Mouse (Mus musculus) MEL-GATA-1-ER (cell line): ENCODE results near the gene Ak1.

Experiments used
- DNase-seq: peaks from one replicate; pipeline ENCODE4 v3.0.0-alpha.2; 2012; ENCODE audit warnings: low read depth; ENCODE audit errors: extremely low read depth

Gene Ak1

GRCm38 (mm10) chr2:32599409-32599808 lies 22.1 kb upstream of the Ak1 start, which contains the start of gene St6galnac6:
Gene St6galnac6 (plus strand): TSS chr2:32599709.
- no peak for DNase-seq

DNA sequence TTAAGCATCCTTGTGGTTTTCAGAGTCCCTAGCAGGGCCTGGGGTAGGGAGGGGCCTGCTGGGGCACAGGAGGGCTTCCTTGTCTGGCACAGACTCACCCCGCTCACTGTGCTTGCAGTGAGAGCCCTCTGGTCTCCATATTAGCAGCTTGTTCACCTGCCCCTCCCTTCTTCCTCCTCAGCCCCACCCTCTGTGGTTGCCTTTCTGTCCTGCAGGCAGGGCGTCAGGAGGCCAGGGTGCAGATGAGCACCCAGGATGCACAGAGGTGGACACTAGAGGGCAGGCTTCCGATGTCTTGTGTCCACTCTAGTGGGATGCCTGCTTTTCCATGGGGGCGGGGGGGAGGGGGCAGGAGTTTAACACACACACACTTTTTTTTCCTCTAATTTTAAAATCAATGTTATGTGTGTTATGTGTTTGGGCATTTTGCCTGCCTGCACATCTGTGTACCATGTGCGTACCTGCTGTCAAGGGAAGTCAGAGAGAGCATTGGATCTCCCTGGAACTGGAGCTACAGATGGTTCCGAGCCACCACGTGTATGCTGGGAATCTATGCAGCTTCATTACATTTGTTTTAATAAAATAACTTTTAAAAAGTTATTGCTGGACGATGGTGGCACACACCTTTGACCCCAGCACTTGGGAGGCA lies 20.0 kb upstream of the Ak1 start:
- no peak for DNase-seq

DNA sequence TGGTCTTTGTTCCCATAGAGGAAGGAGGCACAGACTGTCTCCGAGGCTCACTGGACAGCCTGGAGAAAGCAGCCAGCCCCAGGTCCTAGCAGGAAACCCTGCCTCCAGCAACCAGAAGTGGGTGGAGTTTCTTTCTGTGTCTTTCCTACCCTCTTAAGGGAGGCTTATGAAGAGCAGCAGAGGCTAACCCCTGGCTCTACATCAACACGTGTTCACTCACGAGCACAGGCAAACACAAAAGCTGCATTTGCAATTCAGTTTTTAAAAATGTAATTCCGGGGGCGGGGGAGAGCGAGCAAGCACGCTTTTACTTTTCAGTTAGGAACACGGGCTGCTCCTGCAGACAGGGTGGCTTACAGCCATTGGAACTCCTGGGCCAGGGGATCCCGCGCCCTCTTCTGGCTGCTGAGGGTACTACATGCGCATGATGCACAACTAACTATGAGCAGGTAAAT lies 18.9 kb upstream of the Ak1 start:
- DNase-seq = peak; percentile 63

GRCm38 (mm10) chr2:32604631-32605030 lies 16.9 kb upstream of the Ak1 start:
- no peak for DNase-seq

- peak; percentile 76 for DNase-seq
Observed at GRCm38 (mm10) chr2:32606161-32607142, 15.1 kb upstream of the Ak1 start.

DNA sequence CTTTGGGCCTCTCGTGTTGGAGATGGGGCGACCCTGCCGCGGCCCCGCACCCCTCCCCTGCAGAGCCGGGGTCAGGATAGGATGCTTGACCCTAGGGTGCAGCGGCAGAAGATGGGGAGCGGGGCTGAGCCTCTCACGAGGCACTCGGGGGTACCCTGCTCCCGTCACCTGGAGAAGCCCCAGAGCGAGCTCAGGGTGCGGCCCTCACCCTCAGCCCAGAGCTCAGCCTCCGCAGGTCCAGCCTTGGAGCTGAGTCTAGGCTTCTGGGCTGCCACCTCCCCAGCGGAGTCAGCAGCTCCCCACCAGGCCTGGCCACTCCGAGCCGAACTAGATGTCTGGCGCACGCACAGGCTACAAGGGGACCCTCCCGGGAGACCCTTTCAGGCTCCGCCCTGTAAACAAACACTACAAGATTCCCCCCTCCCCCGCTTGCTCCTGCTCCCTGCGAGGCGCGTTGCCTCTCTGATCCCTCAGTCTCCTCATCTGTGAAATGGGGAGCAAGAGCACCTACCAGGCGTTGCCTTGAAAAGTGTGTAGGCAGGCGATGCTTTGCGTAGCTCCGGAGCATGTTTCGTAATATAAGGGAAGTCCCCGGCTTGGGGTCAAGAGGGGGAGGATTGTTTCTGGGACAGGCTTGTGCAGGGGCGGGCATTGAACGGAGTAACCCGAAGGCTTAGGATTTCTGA lies 14.2 kb upstream of the Ak1 start:
- DNase-seq = peak; percentile 30

DNA sequence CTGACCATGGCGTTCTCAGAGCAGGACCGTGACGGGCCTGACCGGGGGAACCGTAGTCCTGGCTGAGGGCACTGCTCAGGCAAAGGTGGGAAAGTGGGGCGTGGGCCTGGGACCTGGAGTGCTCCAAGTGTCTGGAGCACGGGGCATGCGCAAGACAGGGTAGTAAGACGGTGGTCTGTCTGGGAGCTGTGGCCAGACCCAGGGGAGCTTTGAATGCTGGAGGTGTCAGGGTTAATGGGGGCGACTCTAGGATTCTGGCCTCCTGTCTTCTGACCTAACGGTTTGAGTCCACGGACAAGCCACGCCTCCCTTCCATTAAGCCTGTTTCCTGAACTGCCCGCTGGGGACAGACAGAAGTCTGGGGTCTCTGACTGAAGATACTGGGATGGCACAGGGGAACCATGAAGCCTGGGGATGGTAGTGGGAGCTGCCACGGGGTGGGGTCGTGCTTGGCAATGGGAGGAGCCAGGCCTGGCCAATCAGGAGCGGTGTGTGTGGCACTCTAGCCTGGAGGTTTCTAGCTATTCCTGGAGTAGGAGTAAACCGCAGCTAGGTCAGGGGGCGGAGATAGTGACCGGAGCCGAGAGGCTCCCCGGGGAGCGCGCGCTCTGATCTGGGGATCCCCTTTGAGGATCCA lies 13.3 kb upstream of the Ak1 start:
- peak; percentile 81 for DNase-seq

- DNase-seq = no peak
Observed at GRCm38 (mm10) chr2:32608778-32609435, 12.7 kb upstream of the Ak1 start.

DNA sequence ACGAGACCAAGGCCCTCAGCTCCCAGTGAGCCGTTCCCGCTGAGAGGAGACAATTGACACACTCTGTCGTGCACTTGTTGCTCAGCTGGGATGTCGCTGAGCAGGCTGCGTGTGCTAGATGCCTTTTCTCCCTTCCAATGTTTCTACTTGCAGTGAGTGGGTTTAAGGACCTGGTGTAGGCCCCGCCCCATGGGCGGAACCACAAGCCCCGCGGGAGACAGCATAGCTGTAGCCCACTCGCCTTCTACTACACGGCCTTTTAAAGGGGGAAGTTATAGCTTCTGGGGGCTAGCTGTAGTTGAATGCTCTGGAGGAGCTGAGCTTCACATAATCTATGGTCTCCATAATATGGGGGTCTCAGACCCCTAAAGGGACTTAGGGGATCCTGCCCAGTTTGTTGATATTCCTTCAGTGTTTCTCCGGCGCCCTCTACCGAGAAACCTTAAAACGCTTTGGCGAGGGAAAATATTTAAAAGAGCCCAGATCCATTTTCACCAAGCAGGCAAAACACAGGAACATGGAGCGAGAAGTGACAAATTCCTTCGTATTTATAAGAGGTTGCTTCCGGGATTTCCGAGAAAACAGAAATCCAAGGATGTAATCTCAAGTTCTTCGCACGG lies 10.8 kb upstream of the Ak1 start:
- DNase-seq = peak; percentile 44

DNA sequence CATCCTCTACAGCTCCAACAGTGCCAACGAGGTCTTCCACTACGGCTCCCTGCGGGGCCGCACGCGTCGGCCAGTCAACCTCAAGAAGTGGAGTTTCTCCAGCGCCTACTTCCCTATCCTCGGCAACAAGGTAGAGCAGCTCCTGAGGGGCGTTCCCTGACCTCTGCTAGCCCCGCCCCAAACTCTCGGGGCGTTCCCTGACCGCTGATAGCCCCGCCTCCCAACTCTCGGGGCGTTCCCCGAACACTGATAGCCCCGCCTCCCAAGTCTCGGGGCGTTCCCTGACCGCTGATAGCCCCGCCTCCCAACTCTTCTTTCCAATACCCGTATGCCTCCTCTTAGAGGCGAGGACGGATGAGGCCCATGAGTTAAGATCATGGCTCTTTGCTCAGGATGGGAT lies 9.3 kb upstream of the Ak1 start:
- DNase-seq = no peak

DNA sequence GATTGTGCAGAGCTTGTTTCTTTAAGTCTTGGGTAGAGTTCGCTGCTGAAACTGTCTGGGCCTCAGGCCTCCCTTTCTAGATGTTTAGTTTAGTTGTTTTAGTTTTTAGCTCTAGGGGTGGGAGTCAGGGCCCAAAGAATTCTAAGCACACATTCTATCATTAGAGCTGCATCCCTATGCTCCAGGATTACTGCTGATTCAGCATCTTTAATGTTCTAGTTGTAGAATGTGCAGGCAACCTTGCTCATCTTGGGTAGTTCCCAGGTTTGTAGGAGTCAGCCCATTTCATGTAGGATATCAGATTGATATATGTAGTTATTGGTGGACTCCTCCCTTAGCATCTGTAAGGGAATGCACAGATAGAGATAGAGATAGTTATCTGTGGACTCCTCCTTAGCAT lies 4.4 kb upstream of the Ak1 start:
- no peak for DNase-seq

GRCm38 (mm10) chr2:32617601-32618000 lies 4.0 kb upstream of the Ak1 start:
- DNase-seq = no peak

DNA sequence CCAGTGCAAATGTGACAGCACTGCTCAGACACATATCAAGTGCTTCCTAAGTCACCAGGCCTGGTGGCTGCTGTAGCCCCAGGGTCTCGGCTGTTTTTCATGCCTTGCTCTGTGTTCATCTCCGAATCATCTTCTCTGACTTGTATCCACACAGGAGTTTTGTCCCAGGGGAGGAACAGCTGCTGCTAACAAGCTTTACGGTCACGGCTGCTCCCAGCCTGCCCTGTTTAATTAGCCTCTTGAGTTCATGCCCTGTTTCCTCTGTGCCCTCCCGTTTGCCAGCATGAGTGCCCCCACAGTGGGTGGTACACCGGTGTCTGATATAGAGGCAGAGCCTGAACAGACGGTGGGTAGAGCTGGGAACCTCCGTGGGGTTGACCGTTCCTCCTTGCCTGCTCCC lies 3.5 kb upstream of the Ak1 start:
- no peak for DNase-seq

DNA sequence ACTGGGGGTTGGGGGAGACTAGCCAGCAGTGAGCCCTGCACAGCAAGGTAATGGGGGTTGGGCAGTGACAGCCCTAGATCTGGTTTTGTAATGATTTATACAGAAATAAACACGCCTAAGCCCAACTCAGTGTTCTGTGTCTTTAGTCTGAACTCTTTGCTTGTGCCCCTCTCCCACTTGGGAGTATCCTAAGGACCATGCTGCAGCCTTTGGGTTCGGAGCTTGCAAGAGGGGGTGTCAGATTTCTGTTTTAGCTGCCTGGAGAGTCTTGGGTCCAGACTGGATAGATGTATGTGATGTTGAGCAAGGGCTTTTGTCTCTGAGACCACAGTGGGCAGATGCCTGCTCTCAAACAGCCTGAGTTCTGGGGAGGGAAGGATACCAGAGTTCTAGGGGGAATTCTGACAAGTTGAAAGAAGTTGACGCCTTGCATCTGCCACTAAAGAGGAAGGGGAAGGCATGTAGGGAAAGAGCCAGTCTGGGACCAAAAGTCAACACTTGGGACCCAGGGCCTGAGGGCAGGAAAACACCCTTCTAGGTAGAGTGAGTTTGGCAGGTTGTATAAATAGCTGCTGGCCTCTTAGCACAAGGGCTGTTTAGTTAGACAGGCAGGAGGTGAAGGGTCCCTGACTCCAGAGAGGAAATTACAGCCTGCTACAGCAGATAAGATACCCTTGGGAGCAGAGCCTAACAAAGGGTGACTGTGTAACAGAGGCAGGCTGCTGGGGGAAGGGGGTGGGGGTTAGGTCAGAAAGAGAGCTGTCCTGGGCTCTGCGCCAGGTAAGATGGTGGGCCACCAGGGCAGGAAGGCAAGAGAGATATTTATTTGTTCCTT lies 659 bp upstream of the Ak1 start:
- peak; percentile 67 for DNase-seq

- no peak for DNase-seq
Observed at GRCm38 (mm10) chr2:32624111-32624748, 2.7 kb downstream of the Ak1 start.

GRCm38 (mm10) chr2:32625212-32625872 lies 3.8 kb downstream of the Ak1 start:
- DNase-seq = no peak

GRCm38 (mm10) chr2:32625873-32626694 lies 4.5 kb downstream of the Ak1 start:
- no peak for DNase-seq
